Mouse (Mus musculus) brain, embryonic 14.5 days (tissue): ENCODE results near the gene Srgap2.

Experiments
- CTCF ChIP-seq: fragments of 200-500 bp; IDR thresholded peaks from 2 replicates; pipeline ENCODE4 v1.5.1; 2012; ENCODE audit warnings: inconsistent platforms, mild to moderate bottlenecking, moderate library complexity, borderline replicate concordance; ENCODE audit not compliant: insufficient read depth, insufficient read length; ENCODE audit errors: extremely low read depth
- POLR2A ChIP-seq: fragments of 200-500 bp; IDR thresholded peaks from 2 replicates; pipeline ENCODE4 v1.6.1; 2012; ENCODE audit warnings: mild to moderate bottlenecking, inconsistent platforms, borderline replicate concordance; ENCODE audit not compliant: poor library complexity, insufficient read depth, insufficient read length, severe bottlenecking; ENCODE audit errors: extremely low read depth

GRCm38 (mm10) chr1:131238931-131239381 is 288.2 kb downstream of the Srgap2 start:
- no peak for TF ChIP-seq CTCF
- TF ChIP-seq POLR2A, result no peak
